Mouse (Mus musculus): Measurements from ENCODE around the gene BC051142.

The BC051142 gene

DNA sequence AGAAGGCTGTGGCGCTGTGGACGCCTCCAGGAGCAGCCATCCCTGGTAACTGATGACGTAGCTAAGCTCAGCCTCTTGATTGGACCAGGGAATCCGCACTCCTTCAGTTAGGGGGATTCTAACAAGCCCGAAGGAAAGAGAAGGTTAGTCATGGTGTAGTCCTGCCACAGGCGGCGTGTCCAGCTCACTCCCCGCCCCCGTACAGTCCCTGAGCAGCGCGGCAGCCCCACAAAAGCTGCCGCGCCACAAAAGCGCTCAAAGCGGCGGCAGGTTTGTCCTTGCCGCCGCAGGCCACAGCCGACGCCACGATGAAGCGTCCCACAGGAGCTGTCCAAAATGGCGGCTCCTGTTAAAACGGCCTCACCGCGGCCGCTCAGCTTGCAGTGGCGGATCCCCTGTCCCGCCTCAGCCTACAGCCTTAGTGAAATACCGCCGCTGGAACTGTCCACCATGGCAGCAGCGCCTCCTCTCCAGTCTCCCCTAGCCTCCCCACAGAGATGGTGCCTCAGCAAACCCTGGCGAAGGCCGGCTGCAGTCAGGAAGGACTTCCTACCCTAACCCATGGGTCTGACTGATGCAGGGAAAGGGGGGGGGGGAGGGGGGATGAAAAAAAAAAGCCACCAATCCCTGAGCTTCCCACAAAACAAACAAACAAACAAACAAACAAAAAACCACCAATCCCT lies at the start of gene BC051142:
Gene BC051142 (plus strand): TSS at position 110 of the 683 bp plus-strand sequence.
- DNase-seq (ENCODE audit: low read depth, low spot score): peak; percentile 65

- DNase-seq (ENCODE audit: low read depth, low spot score): peak; percentile 56
Observed at GRCm38 (mm10) chr17:34349429-34349828, 49.2 kb upstream of the BC051142 start.

- DNase-seq (ENCODE audit: low read depth, low spot score): no peak
Observed at GRCm38 (mm10) chr17:34354539-34354938, 44.1 kb upstream of the BC051142 start, which contains the start of gene Btnl2. TSS of gene Btnl2 (plus strand) at chr17:34354822.

GRCm38 (mm10) chr17:34354940-34355339 lies 43.7 kb upstream of the BC051142 start:
- DNase-seq (ENCODE audit: low read depth, low spot score): no peak

DNA sequence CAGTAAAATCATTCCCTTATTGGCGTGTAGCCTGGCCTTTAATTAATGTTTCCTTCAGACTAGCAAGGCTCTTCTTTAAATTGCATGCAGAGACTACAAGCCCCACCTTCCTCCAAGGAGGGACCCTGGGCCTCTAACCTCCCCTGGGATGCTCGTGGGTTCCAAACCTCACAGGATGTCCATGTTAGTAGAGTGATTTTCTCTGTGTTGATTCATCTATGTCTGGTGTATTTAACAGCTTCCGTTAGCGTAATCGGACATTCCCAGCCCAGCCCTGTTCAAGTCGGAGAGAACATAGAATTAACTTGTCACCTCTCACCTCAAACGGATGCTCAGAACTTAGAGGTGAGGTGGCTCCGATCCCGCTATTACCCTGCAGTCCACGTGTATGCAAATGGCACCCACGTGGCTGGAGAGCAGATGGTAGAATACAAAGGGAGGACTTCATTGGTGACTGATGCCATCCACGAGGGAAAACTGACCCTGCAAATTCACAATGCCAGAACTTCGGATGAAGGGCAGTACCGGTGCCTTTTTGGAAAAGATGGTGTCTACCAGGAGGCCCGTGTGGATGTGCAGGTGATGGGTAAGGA lies 35.6 kb upstream of the BC051142 start:
- no peak for DNase-seq (ENCODE audit: low read depth, low spot score)

GRCm38 (mm10) chr17:34363676-34364310 lies 34.8 kb upstream of the BC051142 start:
- DNase-seq (ENCODE audit: low read depth, low spot score): no peak

- DNase-seq (ENCODE audit: low read depth, low spot score): no peak
Observed at GRCm38 (mm10) chr17:34365031-34365430, 33.6 kb upstream of the BC051142 start.

- no peak for DNase-seq (ENCODE audit: low read depth, low spot score)
Observed at GRCm38 (mm10) chr17:34370563-34370962, 28.1 kb upstream of the BC051142 start.

DNA sequence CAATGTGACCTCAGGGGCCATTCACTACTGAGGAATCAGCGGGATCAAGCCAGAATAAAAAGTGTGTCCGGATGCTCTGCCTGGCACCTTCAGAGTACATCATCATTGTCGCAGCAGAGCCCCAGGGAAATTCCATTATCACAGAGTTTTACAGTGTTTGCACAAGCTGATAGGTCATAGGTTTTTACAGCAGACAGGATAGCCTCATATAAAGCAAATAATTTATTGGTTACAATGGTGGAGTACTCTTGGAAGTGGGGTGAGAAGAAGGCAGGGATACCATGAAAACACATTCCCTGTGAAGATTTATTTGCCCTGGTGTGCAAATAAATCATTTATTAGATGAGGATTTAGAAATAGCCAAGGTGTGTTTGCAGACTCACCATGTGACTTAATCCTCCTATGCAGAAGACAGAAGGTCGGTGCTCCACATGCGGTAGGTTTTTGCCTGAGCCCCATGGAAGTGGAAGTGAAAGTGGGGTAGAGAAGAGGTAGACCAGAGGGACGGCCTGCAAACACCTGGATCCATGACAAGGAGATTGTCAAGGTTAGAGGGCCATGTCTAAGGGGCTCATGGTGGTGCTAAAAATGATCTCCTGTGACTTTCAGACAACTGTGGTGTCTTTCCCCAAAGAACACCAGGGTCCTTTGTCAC lies 25.4 kb upstream of the BC051142 start:
- no peak for DNase-seq (ENCODE audit: low read depth, low spot score)

DNA sequence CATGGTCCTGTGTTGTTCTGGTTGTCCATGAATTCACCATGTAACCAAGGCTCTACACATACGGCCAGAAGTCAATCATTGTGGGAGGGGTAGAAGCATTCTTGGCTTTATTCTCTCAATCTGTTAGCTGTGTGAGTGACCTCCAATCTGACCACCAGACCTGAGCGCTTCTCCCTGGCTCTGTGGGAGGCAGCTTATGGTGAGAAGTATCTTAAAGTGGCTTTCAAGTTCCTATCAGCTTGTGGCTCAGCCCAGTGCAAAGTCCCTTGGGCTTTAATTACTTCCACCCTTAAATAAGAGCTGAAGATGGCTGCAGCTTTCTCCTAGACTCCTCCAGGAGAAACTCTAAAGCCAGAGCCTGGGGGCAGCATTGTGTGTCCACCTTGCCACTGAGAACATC lies 21.8 kb upstream of the BC051142 start, which contains the start of gene Btnl1:
Gene Btnl1 (plus strand): TSS at position 286 of the 400 bp plus-strand sequence.
- no peak for DNase-seq (ENCODE audit: low read depth, low spot score)

- no peak for DNase-seq (ENCODE audit: low read depth, low spot score)
Observed at GRCm38 (mm10) chr17:34377450-34378209, 21.0 kb upstream of the BC051142 start.

- DNase-seq (ENCODE audit: low read depth, low spot score): no peak
Observed at GRCm38 (mm10) chr17:34378716-34379115, 19.9 kb upstream of the BC051142 start.

- no peak for DNase-seq (ENCODE audit: low read depth, low spot score)
Observed at GRCm38 (mm10) chr17:34379451-34379850, 19.2 kb upstream of the BC051142 start.

DNA sequence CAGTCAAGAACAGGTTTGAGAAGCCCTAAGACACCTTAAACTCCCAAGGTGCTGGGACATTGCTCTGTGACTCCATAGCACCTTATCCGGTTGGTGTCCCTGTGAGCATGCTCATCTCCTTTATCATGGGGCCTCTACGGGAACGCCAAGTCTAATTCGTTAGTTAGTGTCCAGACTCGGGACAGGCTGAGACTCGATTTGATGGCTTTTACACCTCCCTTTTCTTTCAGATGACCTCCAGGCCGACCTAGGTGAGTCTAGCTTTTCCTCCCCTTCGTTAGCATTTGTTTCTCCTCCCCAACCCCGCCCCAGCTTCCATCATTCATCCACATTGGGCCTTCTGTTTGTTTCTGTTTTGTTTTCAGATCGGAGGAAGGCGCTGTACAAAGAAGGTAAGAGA lies 16.7 kb upstream of the BC051142 start:
- DNase-seq (ENCODE audit: low read depth, low spot score): no peak

DNA sequence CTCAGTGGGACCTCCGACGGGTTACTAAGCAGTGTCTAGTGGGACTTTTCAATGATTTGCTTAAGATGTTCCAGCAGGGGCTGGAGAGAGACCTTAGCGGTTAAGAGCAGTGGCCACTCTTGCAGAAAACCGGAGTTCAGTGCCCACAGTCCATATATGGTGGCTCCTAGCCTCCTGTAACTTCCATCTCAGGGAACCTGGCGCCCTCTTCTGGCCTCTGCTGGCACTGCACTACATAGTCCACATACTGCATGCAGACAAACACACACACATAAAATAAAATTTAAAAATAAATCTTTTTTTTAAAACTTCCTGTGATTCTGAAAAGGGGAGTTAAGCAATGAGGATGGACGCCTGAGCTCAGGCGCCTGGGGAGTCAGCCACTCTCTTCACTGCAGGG lies 15.4 kb upstream of the BC051142 start:
- no peak for DNase-seq (ENCODE audit: low read depth, low spot score)

GRCm38 (mm10) chr17:34384699-34385098 lies 13.9 kb upstream of the BC051142 start:
- no peak for DNase-seq (ENCODE audit: low read depth, low spot score)

GRCm38 (mm10) chr17:34386656-34387055 lies 12.0 kb upstream of the BC051142 start:
- DNase-seq (ENCODE audit: low read depth, low spot score): no peak

DNA sequence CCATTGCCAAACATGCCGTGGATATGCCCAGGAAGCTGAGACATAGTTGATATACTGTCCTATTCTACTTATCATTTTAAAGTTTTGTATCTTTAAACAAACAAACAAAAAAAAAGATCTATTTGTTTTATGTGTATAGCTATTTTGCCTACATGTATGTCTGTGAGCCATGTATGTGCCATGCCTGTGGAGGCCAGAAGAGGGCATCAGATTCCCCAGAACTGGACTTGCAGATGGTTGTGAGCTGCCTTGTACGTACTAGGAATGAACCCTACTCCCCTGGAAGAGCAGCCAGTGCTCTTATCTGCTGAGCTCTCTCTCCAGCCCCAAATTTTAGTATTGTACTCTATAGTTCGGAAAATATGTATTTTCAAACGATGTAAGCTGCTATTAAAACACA lies 10.1 kb upstream of the BC051142 start:
- DNase-seq (ENCODE audit: low read depth, low spot score): no peak

GRCm38 (mm10) chr17:34391507-34391906 lies 7.1 kb upstream of the BC051142 start:
- no peak for DNase-seq (ENCODE audit: low read depth, low spot score)

DNA sequence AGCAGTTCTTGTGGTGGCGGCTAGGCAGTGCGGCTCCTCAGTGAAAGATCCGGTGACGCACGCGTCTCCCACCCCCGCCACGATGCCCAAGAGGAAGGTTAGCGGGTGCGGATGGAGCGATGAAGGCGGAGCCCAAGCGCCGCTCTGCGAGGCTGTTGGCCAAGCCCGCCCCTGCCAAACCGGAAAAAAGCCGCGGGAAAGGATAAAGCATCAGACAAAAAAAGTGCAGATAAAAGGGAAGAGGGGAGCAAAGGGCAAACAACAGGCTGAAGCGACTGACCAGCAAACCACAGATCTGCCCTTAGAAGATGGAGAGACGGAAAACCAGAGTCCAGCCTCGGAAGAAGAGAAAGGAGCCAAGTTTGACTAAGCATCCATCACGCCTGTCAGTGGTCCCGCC lies 6.3 kb upstream of the BC051142 start:
- no peak for DNase-seq (ENCODE audit: low read depth, low spot score)

DNA sequence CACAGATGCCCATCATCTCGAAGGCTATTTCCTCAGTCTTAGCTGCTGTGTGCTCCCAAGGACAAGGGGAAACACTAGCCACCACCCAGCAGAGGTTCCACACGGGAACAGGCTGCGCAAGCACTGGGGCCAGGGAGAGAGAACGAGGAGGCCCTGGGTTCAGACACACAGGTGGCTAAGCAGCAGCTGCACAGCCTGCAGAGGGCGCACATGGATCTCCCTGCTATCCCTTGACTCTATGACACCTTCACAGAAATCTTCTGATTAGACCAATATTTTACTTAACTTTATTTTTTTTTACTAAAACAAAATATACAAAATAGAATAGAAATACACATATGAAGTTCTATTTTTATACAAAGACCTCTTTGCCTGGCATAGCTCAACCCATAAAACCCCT lies 1.3 kb upstream of the BC051142 start:
- DNase-seq (ENCODE audit: low read depth, low spot score): no peak
